Mouse (Mus musculus) embryonic facial prominence, embryonic 11.5 days (tissue): ENCODE data around the gene Nexn. TPM values are rescaled to one million over a fixed set of nuclear protein-coding genes. Genes with fewer than 3 reads are reported as not detected.
A peak's percentile ranks its signal among the peaks of the same experiment; 100 is the strongest.

Experiments used
- ATAC-seq: fragments of 200-750 bp; cut with Nextera tagmentation; replicated peaks from 2 replicates; pipeline ENCODE4 v1.8.0; 2017; ENCODE audit warnings: low read depth; ENCODE audit not compliant: insufficient number of reproducible peaks, low FRiP score, low TSS enrichment
- DNase-seq: peaks from one replicate; pipeline ENCODE4 v3.0.0-alpha.2; 2015; ENCODE audit warnings: low spot score
- H3K27ac ChIP-seq: fragments of 300-500 bp; sonication (generic); replicated peaks from 2 replicates; pipeline ENCODE4 v1.5.1; 2014; ENCODE audit warnings: mild to moderate bottlenecking, low read depth, low read length, control low read depth
- H3K27me3 ChIP-seq: fragments of 300-500 bp; sonication (generic); 2 replicates; pipeline ENCODE4 v1.6.1; 2014; ENCODE audit warnings: mild to moderate bottlenecking, low read length, moderate library complexity, mixed read lengths; ENCODE audit not compliant: control insufficient read depth, insufficient read depth
- H3K36me3 ChIP-seq: fragments of 300-500 bp; sonication (generic); replicated peaks from 2 replicates; pipeline ENCODE4 v1.6.1; 2014; ENCODE audit warnings: low read depth, mild to moderate bottlenecking, low read length, moderate library complexity, mixed read lengths; ENCODE audit not compliant: control insufficient read depth, insufficient read depth
- H3K4me1 ChIP-seq: fragments of 300-500 bp; sonication (generic); 2 replicates; pipeline ENCODE4 v1.6.1; 2014; ENCODE audit warnings: low read length, mixed read lengths; ENCODE audit not compliant: control insufficient read depth, insufficient read depth
- H3K4me2 ChIP-seq: fragments of 300-500 bp; sonication (generic); 2 replicates; pipeline ENCODE4 v1.6.1; 2014; ENCODE audit warnings: low read depth, mild to moderate bottlenecking, control low read depth, low read length, moderate library complexity
- H3K4me3 ChIP-seq: fragments of 300-500 bp; sonication (generic); 2 replicates; pipeline ENCODE4 v1.5.1; 2014; ENCODE audit warnings: low read depth, low read length, control low read depth
- H3K9ac ChIP-seq: fragments of 300-500 bp; sonication (generic); replicated peaks from 2 replicates; pipeline ENCODE4 v1.6.1; 2014; ENCODE audit warnings: mild to moderate bottlenecking, control low read depth, low read length
- H3K9me3 ChIP-seq: fragments of 300-500 bp; sonication (generic); replicated peaks from 2 replicates; pipeline ENCODE4 v1.6.1; 2016; ENCODE audit warnings: mild to moderate bottlenecking, low read length, inconsistent platforms, mixed read lengths; ENCODE audit not compliant: control insufficient read depth
- WGBS: fragments of 180-500 bp; shearing (Covaris S2); extraction: QIAGEN DNeasy Blood & Tissue Kit; methylation state at CpG from one replicate; pipeline ENCODE4 v1.1.7; 2014; 5-methylcytosine and 5-hydroxymethylcytosine counted together
- polyA plus RNA-seq: library from polyadenylated mRNA; unstranded; fragments of >200 nt; fragmentation: Nextera tagmentation; extraction: Ambion mirVana; gene quantifications from 2 replicates; pipeline ENCODE4 v1.2.1, GENCODE M21; 2014

Nexn gene
- polyA plus RNA-seq, 1 experiment from 2014 or later: 4.9 TPM

GRCm38 (mm10) chr3:152247708-152248107 is 18.4 kb downstream of the Nexn start:
- no peak overlapping the region for H3K4me2 ChIP-seq
- 86% methylated on average over 12 of the region's 12 CpGs for WGBS
- DNase-seq: no peak

GRCm38 (mm10) chr3:152245273-152245910 is 20.8 kb downstream of the Nexn start:
- Histone ChIP-seq H3K27ac (no peak overlapping the region), H3K9me3 (no peaks in the 10 kb centered on the region), H3K4me3 (no peak overlapping the region), H3K27me3 (no peaks in the 10 kb centered on the region), H3K36me3 (no peaks in the 10 kb centered on the region), H3K4me2 (no peak overlapping the region), H3K9ac (no peak overlapping the region), H3K4me1 (no peaks in the 10 kb centered on the region)
- DNase-seq (no peak), ATAC-seq (no peak)
- 80% methylated on average over 5 of the region's 5 CpGs for WGBS

More at GRCm38 (mm10) chr3:152247708-152248107, 18.4 kb downstream of the Nexn start:
- no peaks in the 10 kb centered on the region for H3K27me3 ChIP-seq
- no peak overlapping the region for H3K27ac ChIP-seq
- no peaks in the 10 kb centered on the region for H3K36me3 ChIP-seq
- ATAC-seq: no peak
- no peak overlapping the region for H3K9ac ChIP-seq
- no peak overlapping the region for H3K4me3 ChIP-seq
- H3K9me3 ChIP-seq: no peaks in the 10 kb centered on the region
- H3K4me1 ChIP-seq: no peaks in the 10 kb centered on the region

GRCm38 (mm10) chr3:152243304-152243703 is 22.8 kb downstream of the Nexn start:
- no peaks in the 10 kb centered on the region for H3K36me3 ChIP-seq
- H3K9ac ChIP-seq: no peak overlapping the region
- ATAC-seq (no peak), DNase-seq (no peak)
- no peaks in the 10 kb centered on the region for H3K27me3 ChIP-seq
- H3K9me3 ChIP-seq: no peaks in the 10 kb centered on the region
- no peak overlapping the region for H3K4me2 ChIP-seq
- no peak overlapping the region for H3K4me3 ChIP-seq
- H3K4me1 ChIP-seq: no peaks in the 10 kb centered on the region
- H3K27ac ChIP-seq: no peak overlapping the region
- 70% methylated on average over 4 of the region's 4 CpGs for WGBS

- H3K4me1 ChIP-seq: no peaks in the 10 kb centered on the region
- 87% methylated on average over 3 of the region's 3 CpGs for WGBS
- no peak overlapping the region for H3K4me3 ChIP-seq
- H3K36me3 ChIP-seq: no peaks in the 10 kb centered on the region
- no peak overlapping the region for H3K4me2 ChIP-seq
- DNase-seq (no peak), ATAC-seq (no peak)
- no peak overlapping the region for H3K9ac ChIP-seq
- no peak overlapping the region for H3K27ac ChIP-seq
- H3K27me3 ChIP-seq: no peaks in the 10 kb centered on the region
- no peaks in the 10 kb centered on the region for H3K9me3 ChIP-seq
Observed at GRCm38 (mm10) chr3:152241098-152241497, 25.1 kb downstream of the Nexn start.

GRCm38 (mm10) chr3:152239592-152239991 is 26.6 kb downstream of the Nexn start:
- ATAC-seq (peak; percentile 58; the same call in 1 of the 2 replicates), DNase-seq (no peak)
- Histone ChIP-seq H3K27me3 (no peaks in the 10 kb centered on the region), H3K27ac (no peak overlapping the region), H3K4me1 (no peaks in the 10 kb centered on the region), H3K9ac (no peak overlapping the region), H3K9me3 (no peaks in the 10 kb centered on the region), H3K4me2 (no peak overlapping the region), H3K4me3 (no peak overlapping the region), H3K36me3 (peaks cover 4% of the 10 kb centered on the region)
- 93% methylated on average over 1 of the region's 1 CpGs for whole genome bisulfite sequencing

- Histone ChIP-seq H3K27ac (no peak overlapping the region), H3K9ac (no peak overlapping the region), H3K27me3 (no peaks in the 10 kb centered on the region), H3K4me2 (no peak overlapping the region), H3K4me1 (no peaks in the 10 kb centered on the region), H3K36me3 (peaks cover 6% of the 10 kb centered on the region), H3K4me3 (no peak overlapping the region), H3K9me3 (no peaks in the 10 kb centered on the region)
- WGBS: 66% methylated on average over 2 of the region's 2 CpGs
- DNase-seq (peak; percentile 46), ATAC-seq (no peak)
Observed at GRCm38 (mm10) chr3:152238836-152239235, 27.3 kb downstream of the Nexn start.

GRCm38 (mm10) chr3:152235805-152236204 is 30.3 kb downstream of the Nexn start:
- H3K27me3 ChIP-seq: no peaks in the 10 kb centered on the region
- no peaks in the 10 kb centered on the region for H3K9me3 ChIP-seq
- no peak overlapping the region for H3K27ac ChIP-seq
- no peak for ATAC-seq
- H3K4me1 ChIP-seq: no peaks in the 10 kb centered on the region
- WGBS: 96% methylated on average over 1 of the region's 1 CpGs
- H3K4me3 ChIP-seq: no peak overlapping the region
- no peak overlapping the region for H3K4me2 ChIP-seq
- no peak for DNase-seq
- H3K9ac ChIP-seq: no peak overlapping the region
- H3K36me3 ChIP-seq: peaks cover 8% of the 10 kb centered on the region

- DNase-seq (no peak), ATAC-seq (no peak)
- H3K9me3 ChIP-seq: no peaks in the 10 kb centered on the region
- peaks cover 8% of the 10 kb centered on the region for H3K36me3 ChIP-seq
- H3K9ac ChIP-seq: no peak overlapping the region
- 95% methylated on average over 1 of the region's 1 CpGs for WGBS
- H3K27me3 ChIP-seq: no peaks in the 10 kb centered on the region
- H3K27ac ChIP-seq: no peak overlapping the region
- H3K4me1 ChIP-seq: no peaks in the 10 kb centered on the region
- no peak overlapping the region for H3K4me3 ChIP-seq
- H3K4me2 ChIP-seq: no peak overlapping the region
Observed at GRCm38 (mm10) chr3:152235238-152235637, 30.9 kb downstream of the Nexn start.
